Mouse (Mus musculus): ENCODE measurements at regions not wholly inside any gene's neighbourhood (a gene's known extent, or its start where the extent isn't known, plus 50 kb on each side); places are given as distances from the start of the nearest gene placed in this dataset.
"Not testable (repeated sequence)": the region's sequence is repeated elsewhere in the genome, so short reads cannot be mapped to it uniquely, and the experiment has no call there.

GRCm38 (mm10) chr16:77851206-77852065 lies 249.5 kb upstream of the Gm11146 start:
- no peak for DNase-seq (ENCODE audit: low spot score)

- no peak for DNase-seq (ENCODE audit: low spot score)
These were observed 233.9 kb upstream of the Gm11146 start for GRCm38 (mm10) chr16:77835767-77836166.

- no peak for DNase-seq (ENCODE audit: low spot score)
These were observed 225.6 kb upstream of the Gm11146 start for GRCm38 (mm10) chr16:77827322-77828117.

GRCm38 (mm10) chr16:77799709-77800108 lies 197.8 kb upstream of the Gm11146 start:
- no peak for DNase-seq (ENCODE audit: low spot score)

- no peak for DNase-seq (ENCODE audit: low spot score)
These were observed 195.0 kb upstream of the Gm11146 start for GRCm38 (mm10) chr16:77796926-77797325.

- no peak for DNase-seq (ENCODE audit: low spot score)
These were observed 187.8 kb upstream of the Gm11146 start for GRCm38 (mm10) chr16:77789652-77790051.

GRCm38 (mm10) chr16:77789206-77789605 lies 187.3 kb upstream of the Gm11146 start:
- no peak for DNase-seq (ENCODE audit: low spot score)

GRCm38 (mm10) chr16:77788781-77789150 lies 186.9 kb upstream of the Gm11146 start:
- DNase-seq (ENCODE audit: low spot score): no peak

- DNase-seq (ENCODE audit: low spot score): no peak
These were observed 186.3 kb upstream of the Gm11146 start for GRCm38 (mm10) chr16:77788041-77788780.

- DNase-seq (ENCODE audit: low spot score): no peak
These were observed 185.1 kb upstream of the Gm11146 start for GRCm38 (mm10) chr16:77787025-77787424.

GRCm38 (mm10) chr16:77779019-77779418 lies 177.1 kb upstream of the Gm11146 start:
- DNase-seq (ENCODE audit: low spot score): no peak

GRCm38 (mm10) chr16:77772075-77772474 lies 170.2 kb upstream of the Gm11146 start:
- no peak for DNase-seq (ENCODE audit: low spot score)

GRCm38 (mm10) chr16:77760926-77761347 lies 159.0 kb upstream of the Gm11146 start:
- DNase-seq (ENCODE audit: low spot score): no peak

- no peak for DNase-seq (ENCODE audit: low spot score)
These were observed 158.6 kb upstream of the Gm11146 start for GRCm38 (mm10) chr16:77760479-77760878.

- no peak for DNase-seq (ENCODE audit: low spot score)
These were observed 158.1 kb upstream of the Gm11146 start for GRCm38 (mm10) chr16:77759997-77760396.

- DNase-seq (ENCODE audit: low spot score): no peak
These were observed 153.0 kb upstream of the Gm11146 start for GRCm38 (mm10) chr16:77754882-77755281.

- DNase-seq (ENCODE audit: low spot score): no peak
These were observed 147.6 kb upstream of the Gm11146 start for GRCm38 (mm10) chr16:77749474-77749873.

GRCm38 (mm10) chr16:77743838-77744237 lies 141.9 kb upstream of the Gm11146 start:
- no peak for DNase-seq (ENCODE audit: low spot score)

GRCm38 (mm10) chr16:77738821-77739220 lies 136.9 kb upstream of the Gm11146 start:
- DNase-seq (ENCODE audit: low spot score): no peak

- no peak for DNase-seq (ENCODE audit: low spot score)
These were observed 117.5 kb upstream of the Gm11146 start for GRCm38 (mm10) chr16:77719377-77719776.

- not testable (repeated sequence) for DNase-seq (ENCODE audit: low spot score)
These were observed 115.9 kb upstream of the Gm11146 start for GRCm38 (mm10) chr16:77717766-77718165.

GRCm38 (mm10) chr16:77704726-77705125 lies 102.8 kb upstream of the Gm11146 start:
- no peak for DNase-seq (ENCODE audit: low spot score)

All from spleen, adult 12 weeks (tissue).